Mouse (Mus musculus): Measurements from ENCODE around the gene Xdh. TPM values are rescaled to one million over a fixed set of nuclear protein-coding genes. Genes with fewer than 3 reads are reported as not detected.
A peak's percentile ranks its signal among the peaks of the same experiment; 100 is the strongest.

The Xdh gene
- polyA plus RNA-seq, 1 experiment, result 25.2 TPM

DNA sequence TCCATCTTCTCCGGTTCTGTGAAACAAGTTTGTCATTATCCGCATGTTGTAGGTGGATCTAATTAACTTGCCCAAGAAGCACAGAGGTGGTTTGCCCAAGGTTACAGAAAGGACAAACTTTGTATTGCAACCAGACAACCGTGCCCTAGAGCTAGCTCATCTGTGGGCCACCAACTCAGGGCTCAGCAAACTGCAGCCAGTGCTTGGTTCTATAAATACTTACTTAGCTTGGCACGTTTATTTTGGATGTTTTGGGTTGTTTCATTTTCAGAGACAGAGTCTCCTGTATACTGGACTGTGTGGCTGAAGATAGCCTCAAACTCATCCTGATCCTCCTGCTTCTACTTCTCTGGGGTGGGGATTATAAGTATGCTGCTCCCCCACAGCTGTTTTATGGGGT, 35.3 kb downstream of the Xdh start:
- Histone ChIP-seq H3K27ac (ENCODE audit: control insufficient read depth, insufficient read depth, low read length) (no peak overlapping the region), H3K4me3 (ENCODE audit: control insufficient read depth, insufficient read depth, low read length) (no peak overlapping the region), H3K36me3 (ENCODE audit: control insufficient read depth, insufficient read depth, low read length) (no peaks in the 10 kb centered on the region), H3K27me3 (ENCODE audit: control insufficient read depth, insufficient read depth, low read length) (no peaks in the 10 kb centered on the region), H3K4me1 (replicated peaks; ENCODE audit: control insufficient read depth, insufficient read depth, low read length) (no peaks in the 10 kb centered on the region)
- WGBS, result 70% methylated on average over 4 of the region's 4 CpGs
- TF ChIP-seq CTCF (IDR thresholded peaks at IDR 0.05; ENCODE audit: borderline replicate concordance, control insufficient read depth, extremely low read depth, insufficient read depth, low read length, poor library complexity) (no peak), POLR2A (IDR thresholded peaks at IDR 0.05; ENCODE audit: control insufficient read depth, extremely low read depth, insufficient read depth, low read length, poor library complexity) (no peak)
- no peak for DNase-seq

DNA sequence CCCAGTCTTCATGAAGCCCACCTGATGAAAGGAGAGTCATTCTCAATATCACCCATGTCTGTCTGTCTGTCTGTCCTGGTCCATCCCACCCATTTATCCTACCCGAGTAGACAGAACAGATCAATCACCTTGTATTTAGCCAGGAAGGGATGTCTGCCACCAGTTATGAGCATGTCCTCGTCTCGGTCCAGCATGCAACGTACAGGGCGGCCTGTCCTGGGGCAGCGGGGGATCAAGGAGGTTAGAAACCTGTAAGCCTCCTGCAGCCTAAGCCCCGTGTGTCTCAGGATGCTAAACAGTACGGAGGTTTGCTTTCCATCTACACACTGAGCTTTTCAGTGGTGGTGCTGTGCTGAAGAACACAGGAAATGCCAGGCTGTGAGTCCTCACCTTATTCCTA, 43.9 kb downstream of the Xdh start:
- no peak for DNase-seq
- WGBS, result 89% methylated on average over 8 of the region's 8 CpGs
- TF ChIP-seq POLR2A (IDR thresholded peaks at IDR 0.05; ENCODE audit: control insufficient read depth, extremely low read depth, insufficient read depth, low read length, poor library complexity), result no peak
- no peak for TF ChIP-seq CTCF (IDR thresholded peaks at IDR 0.05; ENCODE audit: borderline replicate concordance, control insufficient read depth, extremely low read depth, insufficient read depth, low read length, poor library complexity)
- no peak overlapping the region for H3K4me3 ChIP-seq (ENCODE audit: control insufficient read depth, insufficient read depth, low read length)
- H3K27ac ChIP-seq (ENCODE audit: control insufficient read depth, insufficient read depth, low read length), result peak overlapping the region; percentile 89
- H3K36me3 ChIP-seq (ENCODE audit: control insufficient read depth, insufficient read depth, low read length), result no peaks in the 10 kb centered on the region
- no peaks in the 10 kb centered on the region for H3K27me3 ChIP-seq (ENCODE audit: control insufficient read depth, insufficient read depth, low read length)
- peaks cover 12% of the 10 kb centered on the region for H3K4me1 ChIP-seq (replicated peaks; ENCODE audit: control insufficient read depth, insufficient read depth, low read length)

DNA sequence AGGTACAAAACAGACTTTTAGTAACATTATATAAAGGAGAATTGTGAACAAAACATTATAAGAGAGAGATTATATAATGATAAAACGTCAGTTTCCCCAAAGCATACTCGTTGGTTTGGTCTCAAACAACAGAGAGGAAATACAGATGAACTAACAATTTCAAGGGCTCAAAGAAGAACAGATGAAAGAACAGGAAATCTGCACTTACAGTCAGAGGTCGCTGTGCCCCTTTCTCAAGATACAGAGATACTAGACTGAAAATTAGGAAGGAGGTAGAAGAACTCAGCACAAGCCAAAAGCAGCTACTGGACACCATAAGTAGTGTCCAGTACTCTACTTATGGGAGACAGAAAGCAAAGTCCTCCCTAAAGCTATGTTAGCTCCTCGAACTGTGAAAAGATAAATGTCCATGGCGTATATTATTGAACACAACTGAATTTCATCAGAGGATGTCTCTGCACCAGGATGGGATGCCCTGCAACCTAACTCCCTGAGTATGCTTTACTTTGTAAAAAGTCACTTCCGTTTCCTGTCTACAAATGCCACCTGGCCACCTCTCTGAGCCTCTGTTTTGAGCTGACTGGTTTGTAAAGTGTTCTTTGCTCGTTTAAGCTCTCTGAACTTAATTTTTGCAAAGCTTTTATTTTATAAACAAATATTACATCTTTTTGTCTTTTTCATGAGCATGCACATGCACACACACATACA, 44.8 kb downstream of the Xdh start:
- H3K4me1 ChIP-seq (replicated peaks; ENCODE audit: control insufficient read depth, insufficient read depth, low read length), result peaks cover 12% of the 10 kb centered on the region
- H3K27me3 ChIP-seq (ENCODE audit: control insufficient read depth, insufficient read depth, low read length), result no peaks in the 10 kb centered on the region
- H3K36me3 ChIP-seq (ENCODE audit: control insufficient read depth, insufficient read depth, low read length), result no peaks in the 10 kb centered on the region
- 15% methylated on average over 7 of the region's 7 CpGs for WGBS
- no peak overlapping the region for H3K4me3 ChIP-seq (ENCODE audit: control insufficient read depth, insufficient read depth, low read length)
- DNase-seq, result no peak
- H3K27ac ChIP-seq (ENCODE audit: control insufficient read depth, insufficient read depth, low read length), result peak overlapping the region; percentile 89
- TF ChIP-seq CTCF (IDR thresholded peaks at IDR 0.05; ENCODE audit: borderline replicate concordance, control insufficient read depth, extremely low read depth, insufficient read depth, low read length, poor library complexity), result no peak

DNA sequence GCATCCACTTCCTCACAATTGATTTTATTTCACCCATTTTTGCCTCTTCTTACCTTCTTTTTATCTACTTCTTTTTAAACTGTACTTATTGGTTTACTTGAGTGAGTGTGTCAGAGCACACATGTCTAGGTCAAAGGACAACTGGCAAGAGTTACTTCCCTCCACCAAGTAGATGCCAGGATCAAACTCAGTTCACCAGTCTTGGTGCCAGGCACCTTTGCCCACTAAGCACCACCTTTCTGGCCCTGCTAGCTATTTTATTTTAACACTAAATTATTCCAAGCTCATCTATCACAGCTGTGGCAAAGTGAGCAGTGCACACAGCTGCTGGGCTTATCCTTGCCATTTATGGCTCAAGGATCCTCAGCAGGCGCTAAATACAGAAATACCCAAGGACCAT, 46.9 kb downstream of the Xdh start:
- H3K4me1 ChIP-seq (replicated peaks; ENCODE audit: control insufficient read depth, insufficient read depth, low read length), result peaks cover 12% of the 10 kb centered on the region
- 100% methylated on average over 1 of the region's 1 CpGs for WGBS
- H3K36me3 ChIP-seq (ENCODE audit: control insufficient read depth, insufficient read depth, low read length), result no peaks in the 10 kb centered on the region
- no peak for DNase-seq
- H3K27ac ChIP-seq (ENCODE audit: control insufficient read depth, insufficient read depth, low read length), result no peak overlapping the region
- TF ChIP-seq CTCF (IDR thresholded peaks at IDR 0.05; ENCODE audit: borderline replicate concordance, control insufficient read depth, extremely low read depth, insufficient read depth, low read length, poor library complexity), result no peak
- no peak for TF ChIP-seq POLR2A (IDR thresholded peaks at IDR 0.05; ENCODE audit: control insufficient read depth, extremely low read depth, insufficient read depth, low read length, poor library complexity)
- no peaks in the 10 kb centered on the region for H3K27me3 ChIP-seq (ENCODE audit: control insufficient read depth, insufficient read depth, low read length)
- H3K4me3 ChIP-seq (ENCODE audit: control insufficient read depth, insufficient read depth, low read length), result no peak overlapping the region

DNA sequence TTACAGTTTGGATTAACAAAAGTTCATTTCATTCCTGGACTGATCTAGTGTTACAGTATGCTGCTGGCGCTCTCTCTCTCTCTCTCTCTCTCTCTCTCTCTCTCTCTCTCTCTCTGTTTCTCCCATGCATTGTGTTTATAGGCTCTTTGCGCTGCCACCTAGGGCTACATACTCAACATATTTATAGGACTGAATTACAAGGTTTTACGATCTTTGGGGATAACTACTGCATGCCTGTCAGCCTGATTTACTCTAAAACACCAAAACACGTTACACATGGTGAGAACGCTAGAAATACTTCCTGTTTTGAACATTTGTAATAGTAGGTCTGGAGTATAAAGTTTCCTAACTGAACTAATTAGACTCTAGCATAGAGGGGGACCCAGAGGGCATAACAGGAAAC, 47.8 kb downstream of the Xdh start:
- no peaks in the 10 kb centered on the region for H3K36me3 ChIP-seq (ENCODE audit: control insufficient read depth, insufficient read depth, low read length)
- H3K27ac ChIP-seq (ENCODE audit: control insufficient read depth, insufficient read depth, low read length), result no peak overlapping the region
- TF ChIP-seq CTCF (IDR thresholded peaks at IDR 0.05; ENCODE audit: borderline replicate concordance, control insufficient read depth, extremely low read depth, insufficient read depth, low read length, poor library complexity) (no peak), POLR2A (IDR thresholded peaks at IDR 0.05; ENCODE audit: control insufficient read depth, extremely low read depth, insufficient read depth, low read length, poor library complexity) (no peak)
- H3K4me3 ChIP-seq (ENCODE audit: control insufficient read depth, insufficient read depth, low read length), result no peak overlapping the region
- no peak for DNase-seq
- 35% methylated on average over 5 of the region's 5 CpGs for WGBS
- no peaks in the 10 kb centered on the region for H3K27me3 ChIP-seq (ENCODE audit: control insufficient read depth, insufficient read depth, low read length)
- H3K4me1 ChIP-seq (replicated peaks; ENCODE audit: control insufficient read depth, insufficient read depth, low read length), result peaks cover 12% of the 10 kb centered on the region

DNA sequence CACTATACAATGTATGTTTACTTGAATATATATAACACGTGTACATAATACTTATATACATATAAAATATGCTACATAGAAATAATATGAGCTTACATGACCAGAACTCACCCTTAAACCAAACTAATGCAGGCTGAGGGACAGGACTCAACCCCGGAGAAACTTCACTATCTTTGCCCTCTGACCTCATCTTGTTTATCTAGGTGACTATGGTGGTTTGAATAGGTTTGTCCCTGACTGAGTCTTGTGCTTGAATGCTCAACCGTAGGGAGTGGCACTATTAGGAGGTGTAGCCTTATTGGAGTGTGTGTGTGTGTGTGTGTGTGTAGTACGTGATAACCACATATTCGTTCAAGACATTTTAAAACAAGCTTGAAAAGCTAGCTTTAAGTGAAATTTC, 55.6 kb downstream of the Xdh start:
- no peaks in the 10 kb centered on the region for H3K27me3 ChIP-seq (ENCODE audit: control insufficient read depth, insufficient read depth, low read length)

DNA sequence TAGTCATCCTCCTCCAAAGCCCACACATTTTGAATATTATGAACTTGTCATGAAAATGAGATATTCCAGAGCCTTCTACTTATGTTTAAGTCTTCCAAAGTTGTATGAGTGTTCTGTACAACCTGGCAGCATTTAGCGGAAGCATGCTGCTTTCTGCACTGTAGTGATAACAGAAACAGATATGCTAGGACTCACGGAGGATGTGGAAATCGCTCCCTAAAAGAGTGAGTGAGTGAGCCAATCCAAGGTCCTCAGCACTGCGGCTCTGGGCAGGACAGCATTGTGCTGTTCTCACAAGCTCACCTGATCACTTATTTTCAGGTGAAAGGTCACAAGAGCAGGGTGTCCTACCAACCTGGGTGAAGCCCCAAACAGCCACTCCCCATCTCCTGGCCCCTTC, 56.2 kb downstream of the Xdh start:
- Histone ChIP-seq H3K36me3 (ENCODE audit: control insufficient read depth, insufficient read depth, low read length) (no peaks in the 10 kb centered on the region), H3K27me3 (ENCODE audit: control insufficient read depth, insufficient read depth, low read length) (no peaks in the 10 kb centered on the region), H3K4me3 (ENCODE audit: control insufficient read depth, insufficient read depth, low read length) (no peak overlapping the region), H3K27ac (ENCODE audit: control insufficient read depth, insufficient read depth, low read length) (no peak overlapping the region), H3K4me1 (replicated peaks; ENCODE audit: control insufficient read depth, insufficient read depth, low read length) (peaks cover 5% of the 10 kb centered on the region)
- DNase-seq, result no peak
- WGBS, result 80% methylated on average over 4 of the region's 4 CpGs
- no peak for TF ChIP-seq CTCF (IDR thresholded peaks at IDR 0.05; ENCODE audit: borderline replicate concordance, control insufficient read depth, extremely low read depth, insufficient read depth, low read length, poor library complexity)
- no peak for TF ChIP-seq POLR2A (IDR thresholded peaks at IDR 0.05; ENCODE audit: control insufficient read depth, extremely low read depth, insufficient read depth, low read length, poor library complexity)

More for the DNA sequence above, 55.6 kb downstream of the Xdh start:
- TF ChIP-seq POLR2A (IDR thresholded peaks at IDR 0.05; ENCODE audit: control insufficient read depth, extremely low read depth, insufficient read depth, low read length, poor library complexity) (no peak), CTCF (IDR thresholded peaks at IDR 0.05; ENCODE audit: borderline replicate concordance, control insufficient read depth, extremely low read depth, insufficient read depth, low read length, poor library complexity) (no peak)
- Histone ChIP-seq H3K36me3 (ENCODE audit: control insufficient read depth, insufficient read depth, low read length) (no peaks in the 10 kb centered on the region), H3K4me3 (ENCODE audit: control insufficient read depth, insufficient read depth, low read length) (no peak overlapping the region), H3K27ac (ENCODE audit: control insufficient read depth, insufficient read depth, low read length) (no peak overlapping the region), H3K4me1 (replicated peaks; ENCODE audit: control insufficient read depth, insufficient read depth, low read length) (peaks cover 5% of the 10 kb centered on the region)
- no peak for DNase-seq
- WGBS, result 98% methylated on average over 5 of the region's 5 CpGs

Measured in thymus, adult 2 months (tissue).